Mouse (Mus musculus): Measurements from ENCODE around the gene Slc46a3. TPM values are rescaled to one million over a fixed set of nuclear protein-coding genes. Genes with fewer than 3 reads are reported as not detected.
"Not testable (repeated sequence)": the region's sequence is repeated elsewhere in the genome, so short reads cannot be mapped to it uniquely, and the experiment has no call there.

Gene Slc46a3
- polyA plus RNA-seq, 1 experiment from 2014 or later = 7.3 TPM

DNA sequence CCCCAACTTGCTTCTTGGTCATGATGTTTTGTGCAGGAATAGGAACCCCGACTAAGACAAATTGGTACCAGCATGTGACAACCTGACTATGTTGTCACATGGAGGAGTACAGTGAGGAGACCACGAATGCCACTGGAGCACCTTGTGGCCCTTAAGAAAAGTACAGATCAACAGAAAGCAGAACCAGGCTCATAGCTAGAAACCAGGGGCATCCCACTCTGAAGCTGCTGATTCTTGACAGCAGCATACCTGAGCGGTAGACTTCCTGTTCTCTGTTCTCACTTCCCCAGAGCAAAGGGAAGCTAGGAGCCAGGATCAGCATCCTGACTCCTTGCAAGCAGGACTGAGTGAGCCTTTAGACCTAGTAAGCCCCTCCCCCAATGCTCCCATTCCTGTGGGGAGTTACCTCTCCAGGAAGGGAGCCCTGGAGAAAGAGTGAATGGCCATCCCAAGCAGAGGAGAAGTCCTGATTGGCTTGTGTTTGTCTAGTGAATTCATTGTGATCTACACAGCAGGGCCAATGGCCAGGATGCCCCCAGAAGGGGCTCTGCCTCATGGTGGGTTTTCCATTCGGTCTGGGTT, 4.4 kb upstream of the Slc46a3 start:
- H3K27me3 ChIP-seq (ENCODE audit: control insufficient read depth, insufficient read depth, low read length) = no peaks in the 10 kb centered on the region
- H3K27ac ChIP-seq (ENCODE audit: low read length) = no peak overlapping the region
- ATAC-seq (ENCODE audit: insufficient read depth, low FRiP score) = no peak
- H3K4me2 ChIP-seq (ENCODE audit: low read depth, low read length) = no peak overlapping the region
- no peaks in the 10 kb centered on the region for H3K9me3 ChIP-seq (replicated peaks; ENCODE audit: control insufficient read depth, low read length)
- no peaks in the 10 kb centered on the region for H3K4me1 ChIP-seq (ENCODE audit: control insufficient read depth, insufficient read depth, low read length)
- H3K9ac ChIP-seq (ENCODE audit: low read length) = no peak overlapping the region
- H3K4me3 ChIP-seq (replicated peaks; ENCODE audit: low read length) = no peak overlapping the region
- H3K36me3 ChIP-seq (ENCODE audit: control insufficient read depth, insufficient read depth, low read length) = no peaks in the 10 kb centered on the region
- WGBS = 65% methylated on average over 4 of the region's 4 CpGs

DNA sequence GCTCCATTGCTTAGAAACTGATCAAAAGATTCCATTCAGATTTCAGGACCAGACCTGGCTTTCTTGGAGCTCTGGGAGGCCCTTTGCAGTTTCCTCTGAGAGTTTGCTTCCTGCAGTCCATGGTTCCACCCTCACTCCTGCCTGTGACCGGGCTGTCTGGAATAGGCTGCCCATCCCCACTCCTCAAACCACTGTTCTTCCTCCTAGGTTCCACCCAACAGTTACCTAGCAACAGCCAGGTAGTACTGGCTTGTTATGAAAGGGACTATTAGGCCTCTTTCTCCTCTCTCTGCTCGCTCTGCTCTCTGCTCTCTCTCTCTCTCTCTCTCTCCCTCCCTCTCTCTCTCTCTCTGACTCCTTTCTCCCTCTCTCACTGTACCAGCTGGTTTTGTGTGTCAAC, 3.6 kb upstream of the Slc46a3 start:
- H3K4me1 ChIP-seq (ENCODE audit: control insufficient read depth, insufficient read depth, low read length) = peaks cover 5% of the 10 kb centered on the region
- 0 out of 2 replicates have a peak, but pooled peaks have one; percentile 26 for ATAC-seq (ENCODE audit: insufficient read depth, low FRiP score)
- H3K27me3 ChIP-seq (ENCODE audit: control insufficient read depth, insufficient read depth, low read length) = no peaks in the 10 kb centered on the region
- H3K9me3 ChIP-seq (replicated peaks; ENCODE audit: control insufficient read depth, low read length) = no peaks in the 10 kb centered on the region
- no peak overlapping the region for H3K4me2 ChIP-seq (ENCODE audit: low read depth, low read length)
- H3K4me3 ChIP-seq (replicated peaks; ENCODE audit: low read length) = no peak overlapping the region
- 68% methylated on average over 2 of the region's 2 CpGs for WGBS
- H3K9ac ChIP-seq (ENCODE audit: low read length) = no peak overlapping the region
- H3K27ac ChIP-seq (ENCODE audit: low read length) = no peak overlapping the region
- no peaks in the 10 kb centered on the region for H3K36me3 ChIP-seq (ENCODE audit: control insufficient read depth, insufficient read depth, low read length)

DNA sequence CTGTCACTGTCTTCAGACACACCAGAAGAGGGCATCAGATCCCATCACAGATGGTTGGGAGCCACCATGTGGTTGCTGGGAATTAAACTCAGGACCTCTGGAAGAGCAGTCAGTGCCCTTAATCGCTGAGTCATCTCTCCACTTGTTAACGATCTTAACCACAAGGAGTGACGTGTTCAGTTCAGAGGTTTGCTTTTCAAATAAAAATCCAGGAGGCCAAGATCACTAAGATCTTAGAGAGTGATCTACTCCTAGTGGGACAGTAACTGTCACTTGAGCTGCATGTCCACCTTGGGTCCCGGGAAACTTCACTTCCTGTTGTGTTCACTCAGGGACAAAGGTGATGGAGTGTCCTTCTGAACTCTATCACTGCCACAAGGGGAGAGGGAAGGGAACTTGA, 1.9 kb upstream of the Slc46a3 start:
- 70% methylated on average over 4 of the region's 4 CpGs for WGBS
- not testable (repeated sequence) for ATAC-seq (ENCODE audit: insufficient read depth, low FRiP score)

DNA sequence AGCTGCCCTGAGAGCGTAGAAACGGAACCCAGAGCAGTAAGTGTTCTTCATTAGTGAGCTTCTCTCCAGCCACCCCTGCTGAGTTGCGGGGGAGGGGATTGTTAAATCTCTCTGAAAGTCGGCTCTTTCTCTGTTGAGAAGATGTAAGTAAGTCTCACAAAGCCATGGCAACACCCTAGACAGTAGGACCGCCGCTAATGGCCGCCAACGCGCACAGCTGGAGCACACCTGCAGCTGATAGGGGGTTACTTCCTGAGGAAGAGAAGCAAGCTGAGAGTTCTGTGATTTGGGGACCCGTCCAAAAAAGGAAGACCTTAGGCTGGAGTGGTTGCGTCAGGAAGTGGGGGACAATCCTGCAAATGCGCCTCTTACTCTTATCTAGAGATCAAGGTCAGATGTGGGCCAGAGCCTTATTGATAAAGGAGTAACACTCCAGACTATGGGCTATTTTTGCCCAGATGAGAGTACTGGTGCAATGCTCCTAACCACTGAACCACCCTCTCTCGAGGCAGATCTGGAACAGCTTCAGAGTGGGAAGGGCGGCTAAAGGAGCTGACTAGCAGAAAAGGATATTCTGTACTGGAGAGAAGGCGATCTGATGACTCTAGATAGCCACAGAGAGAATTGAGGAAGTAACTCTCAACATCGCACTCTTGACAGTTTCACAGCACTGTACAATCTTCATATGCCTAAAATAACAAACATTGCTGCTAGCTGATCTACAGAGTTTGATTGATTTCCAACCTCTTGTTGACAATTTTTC, 1.0 kb upstream of the Slc46a3 start:
- Histone ChIP-seq H3K36me3 (ENCODE audit: control insufficient read depth, insufficient read depth, low read length) (no peaks in the 10 kb centered on the region), H3K9me3 (replicated peaks; ENCODE audit: control insufficient read depth, low read length) (no peaks in the 10 kb centered on the region), H3K4me2 (ENCODE audit: low read depth, low read length) (peak overlapping the region; percentile 72), H3K9ac (ENCODE audit: low read length) (no peak overlapping the region), H3K4me1 (ENCODE audit: control insufficient read depth, insufficient read depth, low read length) (peaks cover 10% of the 10 kb centered on the region), H3K27me3 (ENCODE audit: control insufficient read depth, insufficient read depth, low read length) (no peaks in the 10 kb centered on the region), H3K27ac (ENCODE audit: low read length) (no peak overlapping the region), H3K4me3 (replicated peaks; ENCODE audit: low read length) (0 out of 2 replicates have a peak overlapping the region, but pooled peaks have one; percentile 60)
- 27% methylated on average over 16 of the region's 16 CpGs for WGBS
- ATAC-seq (ENCODE audit: insufficient read depth, low FRiP score) = no peak

More for the DNA sequence above, 1.9 kb upstream of the Slc46a3 start:
- not testable (repeated sequence) for H3K9me3 ChIP-seq (replicated peaks; ENCODE audit: control insufficient read depth, low read length); H3K36me3 ChIP-seq (ENCODE audit: control insufficient read depth, insufficient read depth, low read length); H3K27ac ChIP-seq (ENCODE audit: low read length); H3K4me3 ChIP-seq (replicated peaks; ENCODE audit: low read length); H3K4me2 ChIP-seq (ENCODE audit: low read depth, low read length); H3K9ac ChIP-seq (ENCODE audit: low read length); H3K27me3 ChIP-seq (ENCODE audit: control insufficient read depth, insufficient read depth, low read length)
- peaks cover 10% of the 10 kb centered on the region for H3K4me1 ChIP-seq (ENCODE audit: control insufficient read depth, insufficient read depth, low read length)

DNA sequence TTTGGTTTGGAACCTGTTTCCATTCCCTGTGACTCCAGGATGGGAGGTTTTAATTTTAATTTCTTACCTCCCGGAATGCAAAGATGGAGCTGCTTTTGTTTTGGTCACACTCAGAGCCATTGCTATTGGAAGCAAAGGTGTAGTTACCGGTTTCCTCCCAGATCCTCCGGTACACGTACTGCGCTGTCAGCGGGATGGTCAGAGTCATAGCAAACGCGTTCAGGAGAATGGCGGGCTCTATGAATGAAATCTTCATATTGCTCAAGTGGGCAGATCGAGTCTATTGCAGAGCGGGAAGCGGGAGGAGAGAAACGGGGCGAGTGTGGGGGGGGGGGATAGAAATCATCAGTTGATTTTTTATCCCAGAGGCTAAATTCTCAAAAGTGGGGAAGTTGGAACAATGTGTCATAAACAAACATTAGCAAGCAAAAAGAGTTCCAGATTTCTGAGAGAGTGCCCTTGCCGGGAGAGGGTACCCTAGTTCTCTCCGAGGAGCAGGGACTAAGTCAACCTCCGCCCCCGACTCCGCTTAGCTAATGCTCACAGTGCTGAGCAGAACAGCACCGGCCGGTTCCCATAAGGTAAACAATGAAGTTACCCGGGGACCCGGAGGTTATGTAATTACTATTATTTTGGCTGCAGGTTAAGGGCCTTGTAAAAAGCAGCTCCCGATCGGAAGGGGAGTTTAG, 705 bp downstream of the Slc46a3 start:
- Histone ChIP-seq H3K4me3 (replicated peaks; ENCODE audit: low read length) (peak overlapping the region; percentile 60), H3K9me3 (replicated peaks; ENCODE audit: control insufficient read depth, low read length) (no peaks in the 10 kb centered on the region), H3K27me3 (ENCODE audit: control insufficient read depth, insufficient read depth, low read length) (no peaks in the 10 kb centered on the region), H3K4me2 (ENCODE audit: low read depth, low read length) (peak overlapping the region; percentile 72), H3K27ac (ENCODE audit: low read length) (no peak overlapping the region), H3K36me3 (ENCODE audit: control insufficient read depth, insufficient read depth, low read length) (no peaks in the 10 kb centered on the region), H3K9ac (ENCODE audit: low read length) (peak overlapping the region; percentile 63), H3K4me1 (ENCODE audit: control insufficient read depth, insufficient read depth, low read length) (peaks cover 10% of the 10 kb centered on the region)
- no peak for ATAC-seq (ENCODE audit: insufficient read depth, low FRiP score)
- 2% methylated on average over 25 of the region's 25 CpGs for WGBS

DNA sequence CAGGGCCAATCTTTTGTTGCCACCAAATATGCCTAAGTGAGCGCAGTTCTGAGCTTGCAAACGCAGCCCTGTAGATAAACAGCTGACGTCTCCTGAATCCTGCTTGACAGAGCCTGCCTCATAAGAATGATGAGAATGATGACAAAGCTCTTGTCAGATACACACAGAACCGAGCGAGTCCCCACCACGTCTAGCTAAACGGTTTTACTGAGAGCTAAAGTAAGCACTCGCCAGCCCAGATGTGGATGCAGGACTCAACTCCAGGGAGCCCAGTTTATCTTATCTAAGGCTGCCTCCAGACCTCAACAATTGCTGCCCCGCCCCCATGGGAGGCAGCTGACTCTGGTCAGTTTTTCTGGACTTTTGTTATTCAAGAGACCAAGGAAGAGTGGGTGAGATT, 1.5 kb downstream of the Slc46a3 start:
- no peaks in the 10 kb centered on the region for H3K9me3 ChIP-seq (replicated peaks; ENCODE audit: control insufficient read depth, low read length)
- 16% methylated on average over 9 of the region's 9 CpGs for WGBS
- H3K36me3 ChIP-seq (ENCODE audit: control insufficient read depth, insufficient read depth, low read length) = no peaks in the 10 kb centered on the region
- no peak overlapping the region for H3K9ac ChIP-seq (ENCODE audit: low read length)
- peaks cover 10% of the 10 kb centered on the region for H3K4me1 ChIP-seq (ENCODE audit: control insufficient read depth, insufficient read depth, low read length)
- no peak overlapping the region for H3K4me2 ChIP-seq (ENCODE audit: low read depth, low read length)
- H3K4me3 ChIP-seq (replicated peaks; ENCODE audit: low read length) = no peak overlapping the region; the same call in 1 of the 2 replicates
- no peak overlapping the region for H3K27ac ChIP-seq (ENCODE audit: low read length)
- H3K27me3 ChIP-seq (ENCODE audit: control insufficient read depth, insufficient read depth, low read length) = no peaks in the 10 kb centered on the region
- no peak for ATAC-seq (ENCODE audit: insufficient read depth, low FRiP score)

DNA sequence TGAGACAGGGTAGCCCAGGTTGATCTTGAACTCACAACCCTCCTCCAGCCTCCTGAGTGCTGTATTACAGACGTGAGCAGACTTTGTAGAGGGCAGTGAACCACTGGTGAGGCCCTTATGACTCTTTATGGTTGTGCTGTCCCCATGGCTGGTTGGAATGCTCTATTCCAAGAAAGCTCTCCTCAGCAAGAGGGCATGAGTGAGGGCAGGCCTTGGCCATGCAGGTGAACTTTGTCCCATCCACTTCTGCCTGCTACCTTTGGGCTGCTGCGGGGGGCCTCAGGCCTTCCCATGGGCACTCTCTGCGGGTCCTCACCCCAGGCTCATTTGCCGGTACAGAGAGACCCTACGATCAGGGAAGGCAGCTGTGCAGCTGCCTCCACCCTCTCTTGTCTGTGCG, 1.9 kb downstream of the Slc46a3 start:
- Histone ChIP-seq H3K4me3 (replicated peaks; ENCODE audit: low read length) (no peak overlapping the region), H3K36me3 (ENCODE audit: control insufficient read depth, insufficient read depth, low read length) (no peaks in the 10 kb centered on the region), H3K4me1 (ENCODE audit: control insufficient read depth, insufficient read depth, low read length) (peaks cover 10% of the 10 kb centered on the region), H3K9me3 (replicated peaks; ENCODE audit: control insufficient read depth, low read length) (no peaks in the 10 kb centered on the region), H3K4me2 (ENCODE audit: low read depth, low read length) (no peak overlapping the region), H3K27me3 (ENCODE audit: control insufficient read depth, insufficient read depth, low read length) (no peaks in the 10 kb centered on the region), H3K9ac (ENCODE audit: low read length) (no peak overlapping the region), H3K27ac (ENCODE audit: low read length) (no peak overlapping the region)
- no peak for ATAC-seq (ENCODE audit: insufficient read depth, low FRiP score)
- 30% methylated on average over 6 of the region's 6 CpGs for WGBS

DNA sequence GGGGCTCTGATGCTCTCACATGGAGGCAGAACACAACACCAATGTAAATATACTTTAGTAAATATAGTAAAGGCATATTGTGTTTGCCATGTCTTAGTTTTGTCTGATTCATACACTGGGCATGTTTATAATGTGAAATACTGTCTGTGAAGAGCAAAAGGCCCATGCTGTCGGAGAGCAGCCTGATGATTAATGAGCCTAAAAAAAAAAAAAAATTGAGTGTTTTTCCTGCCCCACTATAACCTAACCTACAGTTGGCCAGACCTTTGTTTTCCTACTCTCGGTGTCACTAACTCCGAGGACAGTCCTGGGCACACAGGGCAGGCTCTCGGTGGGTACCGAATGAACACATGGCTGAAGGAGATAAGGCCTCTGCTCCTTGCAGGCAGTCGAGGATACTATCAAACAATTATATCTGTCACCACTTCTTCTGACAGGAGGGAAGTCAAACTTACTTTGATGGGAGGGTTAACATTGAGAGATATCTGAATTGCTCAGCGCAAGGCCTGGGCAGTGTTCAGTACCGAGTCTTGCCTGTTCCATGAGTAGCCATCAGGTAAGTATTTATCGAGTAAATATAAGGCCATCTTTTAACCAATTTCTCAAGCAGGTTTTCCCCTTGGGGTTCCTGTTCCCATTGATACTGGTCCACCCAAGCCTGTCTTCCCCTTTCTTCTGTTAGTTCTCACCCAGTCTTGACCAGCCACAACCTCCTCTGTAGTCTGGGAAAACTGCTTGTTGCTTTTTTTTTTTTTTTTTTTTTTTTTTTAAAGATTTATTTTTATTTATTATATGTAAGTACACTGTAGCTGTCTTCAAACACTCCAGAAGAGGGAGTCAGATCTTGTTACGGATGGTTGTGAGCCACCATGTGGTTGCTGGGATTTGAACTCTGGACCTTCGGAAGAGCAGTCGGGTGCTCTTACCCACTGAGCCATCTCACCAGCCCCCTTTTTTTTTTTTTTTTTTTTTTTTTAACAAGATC, 6.0 kb downstream of the Slc46a3 start:
- no peak for ATAC-seq (ENCODE audit: insufficient read depth, low FRiP score)
- 71% methylated on average over 10 of the region's 12 CpGs for WGBS
- H3K27me3 ChIP-seq (ENCODE audit: control insufficient read depth, insufficient read depth, low read length) = no peaks in the 10 kb centered on the region
- no peak overlapping the region for H3K4me2 ChIP-seq (ENCODE audit: low read depth, low read length)
- H3K4me1 ChIP-seq (ENCODE audit: control insufficient read depth, insufficient read depth, low read length) = peaks cover 9% of the 10 kb centered on the region
- H3K9me3 ChIP-seq (replicated peaks; ENCODE audit: control insufficient read depth, low read length) = 0 out of 2 replicates have a peak, but pooled peaks cover 3% of the 10 kb centered on the region
- H3K4me3 ChIP-seq (replicated peaks; ENCODE audit: low read length) = no peak overlapping the region
- no peak overlapping the region for H3K9ac ChIP-seq (ENCODE audit: low read length)
- H3K27ac ChIP-seq (ENCODE audit: low read length) = no peak overlapping the region
- H3K36me3 ChIP-seq (ENCODE audit: control insufficient read depth, insufficient read depth, low read length) = no peaks in the 10 kb centered on the region

Data from stomach, embryonic 16.5 days (tissue).